Mouse (Mus musculus): Measurements from ENCODE around the gene Tmem198. TPM values are rescaled to one million over a fixed set of nuclear protein-coding genes. Genes with fewer than 3 reads are reported as not detected.

The Tmem198 gene
- total RNA-seq, 2 experiments from 2014 or later, result not detected

- ATAC-seq (replicated peaks; ENCODE audit: poor library complexity), result no peak
These were observed 27.4 kb upstream of the Tmem198 start for GRCm38 (mm10) chr1:75451900-75452299.

- no peak for ATAC-seq (replicated peaks; ENCODE audit: poor library complexity)
These were observed 23.9 kb upstream of the Tmem198 start for GRCm38 (mm10) chr1:75455433-75455832.

- ATAC-seq (replicated peaks; ENCODE audit: poor library complexity), result no peak
These were observed 23.4 kb upstream of the Tmem198 start for GRCm38 (mm10) chr1:75455948-75456347.

GRCm38 (mm10) chr1:75456746-75457564, 22.4 kb upstream of the Tmem198 start:
- peak; percentile 48; the same call in 1 of the 2 replicates for ATAC-seq (replicated peaks; ENCODE audit: poor library complexity)

GRCm38 (mm10) chr1:75457710-75458024, 21.7 kb upstream of the Tmem198 start:
- no peak for ATAC-seq (replicated peaks; ENCODE audit: poor library complexity)

GRCm38 (mm10) chr1:75458025-75458788, 21.1 kb upstream of the Tmem198 start:
- 0 out of 2 replicates have a peak, but pooled peaks have one; percentile 12 for ATAC-seq (replicated peaks; ENCODE audit: poor library complexity)

DNA sequence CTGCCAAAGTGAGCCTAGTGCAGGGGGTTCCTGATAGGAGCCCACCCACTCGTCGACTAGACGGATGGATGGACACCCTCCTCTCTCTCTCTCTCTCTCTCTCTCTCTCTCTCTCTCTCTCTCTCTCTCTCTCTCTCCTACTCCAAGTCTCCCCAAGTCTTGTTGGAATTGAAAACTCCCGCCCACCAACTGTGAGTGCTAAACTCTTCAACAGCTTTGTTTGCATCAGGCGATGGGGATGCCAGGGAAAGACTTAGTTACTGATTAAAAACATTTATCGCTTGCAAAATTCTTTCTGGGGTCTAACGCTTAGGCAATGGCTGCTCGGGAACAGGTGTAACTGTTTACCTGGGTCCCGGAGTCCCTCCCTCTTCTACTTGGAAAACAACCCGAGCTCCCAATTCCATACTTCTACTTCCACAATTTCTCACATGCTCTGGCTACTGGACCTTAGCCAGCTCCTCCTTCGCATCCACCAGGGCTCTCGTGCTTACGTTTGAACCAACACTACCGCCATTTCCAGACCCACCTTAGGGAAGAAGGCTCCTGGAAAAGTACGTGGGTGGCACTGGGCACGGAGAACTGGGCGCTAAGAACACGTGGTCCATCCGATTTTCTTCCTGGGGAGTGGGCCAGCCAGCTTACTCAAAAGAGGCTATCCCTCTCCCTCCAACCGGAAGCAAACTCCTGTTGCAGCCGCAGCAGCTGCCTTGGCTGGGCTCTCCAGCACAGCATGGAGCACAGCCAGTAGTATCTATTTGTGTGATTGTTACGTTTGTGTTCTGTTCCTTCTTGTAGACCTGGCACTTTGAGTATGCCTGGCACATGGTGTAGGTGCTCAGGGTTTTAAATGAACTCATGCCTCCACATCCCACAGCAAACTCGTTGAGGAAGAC, 20.3 kb upstream of the Tmem198 start:
- ATAC-seq (replicated peaks; ENCODE audit: poor library complexity), result no peak

DNA sequence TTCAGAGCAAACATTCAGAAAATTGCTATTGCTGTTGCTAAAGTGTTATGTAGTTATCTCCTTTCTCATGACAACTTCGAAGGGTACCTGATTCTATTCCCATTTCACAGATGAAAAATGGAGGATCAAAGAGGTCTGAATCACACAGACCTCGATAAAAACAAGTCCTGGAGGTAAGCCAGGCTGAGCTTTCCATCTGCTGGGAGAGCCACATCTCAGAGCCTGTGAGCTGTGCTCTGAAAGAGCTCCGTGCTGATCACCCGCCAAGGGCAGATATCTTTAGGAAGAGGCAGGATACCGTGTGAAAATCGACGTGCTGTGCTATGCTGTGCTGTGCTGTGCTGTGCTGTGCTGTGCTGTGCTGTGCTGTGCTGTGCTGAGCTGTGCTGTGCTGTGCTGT, 19.0 kb upstream of the Tmem198 start:
- ATAC-seq (replicated peaks; ENCODE audit: poor library complexity), result no peak

- peak; percentile 55 for ATAC-seq (replicated peaks; ENCODE audit: poor library complexity)
These were observed 16.7 kb upstream of the Tmem198 start for GRCm38 (mm10) chr1:75462636-75463035.

GRCm38 (mm10) chr1:75463652-75464204, 15.6 kb upstream of the Tmem198 start:
- ATAC-seq (replicated peaks; ENCODE audit: poor library complexity), result peak; percentile 62

DNA sequence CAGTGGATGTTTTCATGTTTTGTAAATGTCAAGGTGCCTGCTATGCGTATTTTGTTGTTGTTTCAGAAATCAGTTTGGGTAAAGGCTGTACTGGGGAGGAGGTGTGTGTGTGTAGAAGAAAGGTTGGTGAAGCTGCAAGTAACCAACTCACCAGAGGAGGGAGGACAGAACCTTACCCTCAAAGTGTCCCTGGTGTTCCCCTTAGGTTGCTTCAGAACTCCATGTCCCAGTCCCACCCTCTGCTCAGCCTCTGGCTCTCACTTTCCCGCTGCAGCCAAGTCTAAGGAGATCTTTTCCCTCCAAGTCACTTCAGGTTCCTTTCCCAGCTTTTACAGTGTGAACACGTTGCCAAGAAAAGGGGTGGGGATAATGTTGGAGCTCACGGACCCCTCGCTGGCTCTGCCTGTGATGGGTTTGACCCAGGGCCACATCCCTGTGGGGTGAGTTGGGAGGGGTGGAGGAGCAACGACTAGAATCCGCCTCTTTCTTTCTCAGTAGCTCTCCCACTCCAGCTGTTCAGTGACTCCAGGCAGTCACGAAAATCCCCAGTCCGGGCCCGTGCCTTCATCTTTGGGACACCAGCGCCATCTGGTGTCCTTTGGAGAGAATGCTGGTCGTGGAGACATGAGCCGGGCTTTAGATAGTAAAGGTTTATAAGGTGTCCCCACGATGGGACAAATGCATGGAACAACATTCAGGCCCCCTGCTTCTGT, 12.0 kb upstream of the Tmem198 start:
- peak; percentile 81 for ATAC-seq (replicated peaks; ENCODE audit: poor library complexity)

DNA sequence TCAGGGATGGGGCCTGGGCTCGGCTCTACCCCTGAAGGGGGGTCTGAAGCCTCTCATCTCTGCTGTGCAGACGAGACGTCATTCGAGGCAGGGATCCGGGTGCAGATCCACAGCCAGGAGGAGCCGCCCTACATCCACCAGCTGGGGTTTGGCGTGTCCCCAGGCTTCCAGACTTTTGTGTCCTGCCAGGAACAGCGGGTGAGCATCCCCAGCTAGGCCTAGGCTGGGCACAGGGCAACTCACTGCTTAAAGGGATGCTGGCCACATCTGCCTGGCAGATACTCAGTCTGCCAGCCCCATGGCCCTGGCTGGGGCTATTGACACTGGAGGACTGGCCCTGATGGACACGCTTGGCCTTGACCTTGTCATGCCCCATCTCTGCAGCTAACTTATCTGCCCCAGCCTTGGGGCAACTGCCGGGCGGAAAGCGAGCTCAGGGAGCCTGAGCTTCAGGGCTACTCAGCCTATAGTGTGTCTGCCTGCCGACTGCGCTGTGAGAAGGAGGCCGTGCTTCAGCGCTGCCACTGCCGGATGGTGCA, 10.0 kb upstream of the Tmem198 start:
- no peak for ATAC-seq (replicated peaks; ENCODE audit: poor library complexity)

DNA sequence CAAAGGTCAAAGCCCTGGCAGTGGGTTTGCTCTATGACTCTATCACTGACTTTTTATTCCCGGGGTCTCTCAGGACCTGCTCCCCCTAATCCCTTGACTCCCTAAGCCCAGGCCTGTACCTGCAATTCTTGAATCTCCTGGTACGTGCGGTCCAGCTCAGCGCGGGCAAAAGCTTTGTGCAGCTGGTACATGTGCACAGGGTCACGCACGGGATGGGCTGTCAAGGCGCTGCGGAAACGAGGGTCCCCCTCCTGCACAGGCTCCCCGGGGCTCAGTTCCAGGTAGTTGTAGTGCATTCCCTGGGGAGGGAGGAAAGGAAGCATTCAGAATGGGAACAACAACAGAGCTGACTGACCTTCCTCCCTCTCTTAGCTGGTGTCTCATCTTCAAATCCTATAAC, 2.9 kb upstream of the Tmem198 start:
- no peak for ATAC-seq (replicated peaks; ENCODE audit: poor library complexity)

GRCm38 (mm10) chr1:75477264-75477965, 1.9 kb upstream of the Tmem198 start:
- ATAC-seq (replicated peaks; ENCODE audit: poor library complexity), result peak; percentile 64

GRCm38 (mm10) chr1:75477966-75478290, 1.4 kb upstream of the Tmem198 start:
- no peak for ATAC-seq (replicated peaks; ENCODE audit: poor library complexity)

GRCm38 (mm10) chr1:75478497-75478896, 835 bp upstream of the Tmem198 start:
- no peak for ATAC-seq (replicated peaks; ENCODE audit: poor library complexity)

DNA sequence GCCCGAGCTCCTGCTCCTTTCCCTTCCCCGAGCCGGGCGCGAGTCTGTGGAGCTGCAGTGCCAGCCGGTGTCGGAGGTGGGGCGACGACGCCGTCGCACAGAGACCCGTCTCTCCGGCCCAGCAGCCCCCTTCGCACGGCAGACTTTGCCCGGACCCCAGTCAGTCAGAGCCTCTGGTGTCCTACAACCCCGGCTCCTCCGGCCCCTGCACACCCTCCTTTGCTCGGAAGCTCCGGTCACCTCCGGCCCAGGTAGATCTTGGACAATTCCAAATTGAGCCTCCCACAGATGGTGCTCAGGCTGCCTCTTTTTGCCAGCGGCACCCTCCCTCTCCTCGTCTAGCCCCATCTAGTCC, 280 bp downstream of the Tmem198 start:
- ATAC-seq (replicated peaks; ENCODE audit: poor library complexity), result no peak

GRCm38 (mm10) chr1:75480036-75480435, 704 bp downstream of the Tmem198 start:
- no peak for ATAC-seq (replicated peaks; ENCODE audit: poor library complexity)

GRCm38 (mm10) chr1:75480735-75481134, 1.4 kb downstream of the Tmem198 start:
- ATAC-seq (replicated peaks; ENCODE audit: poor library complexity), result no peak

DNA sequence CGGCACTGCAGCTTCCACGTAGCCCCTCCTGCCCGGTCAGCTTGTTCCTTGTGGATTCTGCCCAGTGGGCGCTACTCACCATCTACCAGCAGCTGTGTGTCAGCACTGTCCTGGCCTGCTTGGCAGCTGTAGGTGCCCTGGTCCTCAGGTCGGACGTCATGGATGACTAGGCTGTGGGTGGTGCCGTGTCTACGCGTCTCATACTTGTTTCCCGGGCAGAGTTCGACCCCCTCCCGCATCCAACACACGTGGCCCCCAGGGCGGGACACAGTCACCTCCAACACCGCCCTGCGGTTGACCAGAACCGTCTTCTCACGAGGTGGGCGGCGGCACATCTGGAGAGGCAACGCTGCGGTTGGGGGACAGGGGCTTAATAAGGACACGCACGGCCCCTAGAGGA, 7.2 kb downstream of the Tmem198 start:
- 0 out of 2 replicates have a peak, but pooled peaks have one; percentile 11 for ATAC-seq (replicated peaks; ENCODE audit: poor library complexity)
